Mouse (Mus musculus): Measurements from ENCODE around the gene Gm10638. TPM values are rescaled to one million over a fixed set of nuclear protein-coding genes. Genes with fewer than 3 reads are reported as not detected.

Gene Gm10638
- total and polyA plus RNA-seq, 3 experiments = 2.0 to 3.1 (median 2.8) TPM

DNA sequence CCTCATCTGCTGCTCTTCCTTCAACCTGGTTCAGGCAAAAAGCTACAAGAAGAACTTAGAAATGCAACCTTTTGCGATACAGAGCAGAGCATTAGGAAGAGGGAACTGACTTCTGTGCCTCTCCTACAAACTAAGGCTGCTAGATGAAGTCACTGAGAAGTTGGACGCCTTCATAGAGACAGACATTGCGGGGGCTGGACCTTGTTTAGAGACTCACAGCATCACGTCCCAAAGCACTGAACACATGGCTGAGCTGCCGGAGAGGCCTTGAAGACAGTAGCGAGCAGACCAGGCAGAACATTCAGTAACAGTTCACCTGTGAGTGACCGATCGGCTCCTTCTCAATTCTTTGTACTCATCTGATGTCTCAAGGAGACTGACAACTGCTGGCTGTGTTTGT, 35.6 kb downstream of the Gm10638 start:
- Histone ChIP-seq H3K4me1 (ENCODE audit: control insufficient read depth, insufficient read depth, low read length) (peaks cover 2% of the 10 kb centered on the region), H3K27me3 (ENCODE audit: control insufficient read depth, insufficient read depth, low read length) (no peaks in the 10 kb centered on the region), H3K36me3 (ENCODE audit: control insufficient read depth, insufficient read depth, low read length) (no peaks in the 10 kb centered on the region), H3K79me2 (replicated peaks; ENCODE audit: control insufficient read depth, insufficient read depth, low read length) (no peaks in the 10 kb centered on the region), H3K9ac (ENCODE audit: low read depth, low read length) (no peak overlapping the region), H3K4me3 (no peak overlapping the region), H3K27ac (no peak overlapping the region)
- intact Hi-C loops (cut with DNase I) = no loop called here
- DNase-seq = no peak
- WGBS = 93% methylated on average over 8 of the region's 8 CpGs
- TF ChIP-seq POLR2A (IDR thresholded peaks at IDR 0.05; ENCODE audit: insufficient read depth, low read depth, low read length) = no peak
- TF ChIP-seq EP300 (IDR thresholded peaks at IDR 0.05; ENCODE audit: insufficient read depth, low read depth, low read length) = no peak
- TF ChIP-seq CTCF (IDR thresholded peaks at IDR 0.05) = no peak

DNA sequence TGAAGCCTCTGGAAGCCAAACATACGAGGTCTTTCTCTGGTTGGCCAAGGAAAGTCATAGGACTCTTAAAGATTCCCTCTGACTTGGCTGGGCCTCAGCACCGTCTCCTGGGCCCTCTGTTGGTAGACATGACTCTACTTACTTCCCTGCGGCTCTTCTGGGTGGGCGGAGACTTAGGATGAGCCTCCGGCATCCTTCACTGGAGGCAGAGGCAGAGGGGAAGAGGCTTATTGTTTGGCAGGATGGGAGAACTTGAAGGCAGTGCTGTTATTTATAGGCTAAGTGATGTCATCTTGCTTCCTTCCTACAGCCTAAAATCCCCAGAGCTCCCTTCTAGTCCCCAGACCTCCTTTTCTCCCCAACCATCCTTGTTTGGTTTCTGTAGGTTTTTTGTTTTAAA, 41.0 kb downstream of the Gm10638 start:
- H3K27ac ChIP-seq = peak overlapping the region; percentile 86
- 34% methylated on average over 5 of the region's 5 CpGs for WGBS
- intact Hi-C loops (cut with DNase I) = loop anchor here (2.0 kb wide), 2 partner anchors 14 to 40 kb away; no protein-coding TSS in a partner anchor

DNA sequence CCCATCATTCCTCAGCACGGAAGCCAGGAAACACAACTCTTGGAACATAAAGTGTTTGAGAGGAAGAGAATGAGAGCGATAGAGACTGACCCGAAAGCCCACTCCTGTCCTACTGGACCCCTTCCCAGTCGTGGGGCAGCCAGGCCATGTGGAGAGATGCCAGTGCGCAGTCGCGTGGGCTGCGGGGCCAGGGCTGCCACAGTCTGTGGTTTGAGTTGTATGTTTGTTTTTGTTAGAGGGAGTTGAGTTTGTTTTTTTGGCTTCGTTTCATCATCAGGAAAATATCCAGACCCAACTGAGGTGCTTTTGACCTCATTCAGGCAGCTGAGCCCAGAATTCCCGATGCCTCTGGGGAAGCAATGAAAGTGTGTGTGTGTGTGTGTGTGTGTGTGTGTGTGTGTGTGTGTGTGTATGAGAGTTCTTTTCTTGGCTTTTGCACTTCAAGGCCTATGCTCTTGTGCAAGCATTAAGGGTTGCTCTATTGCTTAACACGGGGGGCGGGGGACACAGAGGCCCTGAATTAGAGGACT, 42.5 kb downstream of the Gm10638 start:
- Histone ChIP-seq H3K27me3 (ENCODE audit: control insufficient read depth, insufficient read depth, low read length) (no peaks in the 10 kb centered on the region), H3K36me3 (ENCODE audit: control insufficient read depth, insufficient read depth, low read length) (no peaks in the 10 kb centered on the region; the same call in 1 of the 2 replicates), H3K4me3 (peak overlapping the region; percentile 23; the same call in 1 of the 2 replicates), H3K9ac (ENCODE audit: low read depth, low read length) (peak overlapping the region; percentile 59; the same call in 1 of the 2 replicates), H3K4me1 (ENCODE audit: control insufficient read depth, insufficient read depth, low read length) (peaks cover 16% of the 10 kb centered on the region), H3K79me2 (replicated peaks; ENCODE audit: control insufficient read depth, insufficient read depth, low read length) (no peaks in the 10 kb centered on the region), H3K27ac (peak overlapping the region; percentile 86)
- intact Hi-C loops (cut with DNase I) = loop anchor here (1.0 to 2.0 kb wide), 4 partner anchors 13 to 114 kb away; no protein-coding TSS in a partner anchor
- peak; percentile 80 to 82 for DNase-seq
- TF ChIP-seq EP300 (IDR thresholded peaks at IDR 0.05; ENCODE audit: insufficient read depth, low read depth, low read length) (peak; percentile 9; the same call in 1 of the 2 replicates), POLR2A (IDR thresholded peaks at IDR 0.05; ENCODE audit: insufficient read depth, low read depth, low read length) (no peak)
- WGBS = 29% methylated on average over 12 of the region's 12 CpGs

More for the DNA sequence above, 41.0 kb downstream of the Gm10638 start:
- no peaks in the 10 kb centered on the region for H3K27me3 ChIP-seq (ENCODE audit: control insufficient read depth, insufficient read depth, low read length)
- H3K79me2 ChIP-seq (replicated peaks; ENCODE audit: control insufficient read depth, insufficient read depth, low read length) = no peaks in the 10 kb centered on the region
- H3K36me3 ChIP-seq (ENCODE audit: control insufficient read depth, insufficient read depth, low read length) = no peaks in the 10 kb centered on the region; the same call in 1 of the 2 replicates
- no peak overlapping the region for H3K4me3 ChIP-seq
- no peak overlapping the region for H3K9ac ChIP-seq (ENCODE audit: low read depth, low read length)
- peak in 1 of 2 experiments; percentile 54 for DNase-seq
- TF ChIP-seq CTCF (IDR thresholded peaks at IDR 0.05) (peak; percentile 53), EP300 (IDR thresholded peaks at IDR 0.05; ENCODE audit: insufficient read depth, low read depth, low read length) (no peak), POLR2A (IDR thresholded peaks at IDR 0.05; ENCODE audit: insufficient read depth, low read depth, low read length) (0 out of 2 replicates have a peak, but pooled peaks have one; percentile 46)
- H3K4me1 ChIP-seq (ENCODE audit: control insufficient read depth, insufficient read depth, low read length) = peaks cover 16% of the 10 kb centered on the region

DNA sequence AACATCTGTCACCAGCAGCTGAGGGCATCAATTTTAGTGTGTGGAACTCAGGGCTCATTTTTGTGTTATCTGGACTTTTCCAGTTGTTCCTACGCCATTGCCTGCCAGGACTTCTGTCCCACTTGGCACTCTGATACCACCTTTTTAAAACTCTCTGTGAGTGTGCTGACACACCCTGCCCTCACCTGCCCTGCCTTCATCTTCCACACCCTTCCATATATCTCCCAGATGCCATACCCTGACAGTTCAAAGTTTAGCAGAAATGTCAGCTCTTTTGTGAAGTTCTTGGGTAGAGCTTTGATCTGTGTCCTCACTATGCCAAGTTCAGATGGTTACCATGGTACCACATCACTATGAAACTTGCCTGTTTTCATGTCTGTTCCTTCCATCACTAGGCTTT, 44.1 kb downstream of the Gm10638 start:
- no peak for DNase-seq
- Histone ChIP-seq H3K27me3 (ENCODE audit: control insufficient read depth, insufficient read depth, low read length) (no peaks in the 10 kb centered on the region), H3K4me1 (ENCODE audit: control insufficient read depth, insufficient read depth, low read length) (peaks cover 14% of the 10 kb centered on the region), H3K9ac (ENCODE audit: low read depth, low read length) (no peak overlapping the region), H3K36me3 (ENCODE audit: control insufficient read depth, insufficient read depth, low read length) (no peaks in the 10 kb centered on the region; the same call in 1 of the 2 replicates), H3K27ac (no peak overlapping the region), H3K4me3 (no peak overlapping the region), H3K79me2 (replicated peaks; ENCODE audit: control insufficient read depth, insufficient read depth, low read length) (no peaks in the 10 kb centered on the region)
- intact Hi-C loops (cut with DNase I) = no loop called here
- TF ChIP-seq POLR2A (IDR thresholded peaks at IDR 0.05; ENCODE audit: insufficient read depth, low read depth, low read length) = no peak
- no peak for TF ChIP-seq EP300 (IDR thresholded peaks at IDR 0.05; ENCODE audit: insufficient read depth, low read depth, low read length)
- no peak for TF ChIP-seq CTCF (IDR thresholded peaks at IDR 0.05)
- WGBS = 44% methylated on average over 1 of the region's 1 CpGs

DNA sequence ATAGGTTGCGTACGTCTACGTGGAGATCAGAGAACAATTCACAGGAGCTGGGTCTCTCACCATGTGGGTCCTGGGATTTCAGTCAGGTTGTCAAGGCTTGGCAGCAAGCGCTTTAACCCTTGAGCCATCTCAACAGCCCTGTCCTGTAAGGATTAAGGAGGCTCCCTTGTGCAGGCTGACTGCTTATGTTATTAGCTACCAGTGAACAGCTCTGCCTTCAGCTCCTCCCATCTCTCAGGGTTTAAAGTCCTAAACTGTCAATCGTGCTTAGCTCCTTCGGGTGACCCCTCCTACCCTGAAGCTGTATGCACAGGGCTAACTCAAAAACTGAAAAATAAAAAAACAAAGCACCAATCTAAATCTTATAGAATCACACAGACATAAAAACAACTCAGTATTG, 46.0 kb downstream of the Gm10638 start:
- no peak overlapping the region for H3K9ac ChIP-seq (ENCODE audit: low read depth, low read length)
- intact Hi-C loops (cut with DNase I) = no loop called here
- H3K4me3 ChIP-seq = no peak overlapping the region
- H3K36me3 ChIP-seq (ENCODE audit: control insufficient read depth, insufficient read depth, low read length) = no peaks in the 10 kb centered on the region; the same call in 1 of the 2 replicates
- H3K27ac ChIP-seq = no peak overlapping the region
- H3K79me2 ChIP-seq (replicated peaks; ENCODE audit: control insufficient read depth, insufficient read depth, low read length) = no peaks in the 10 kb centered on the region
- 88% methylated on average over 6 of the region's 6 CpGs for WGBS
- TF ChIP-seq CTCF (IDR thresholded peaks at IDR 0.05) (no peak), POLR2A (IDR thresholded peaks at IDR 0.05; ENCODE audit: insufficient read depth, low read depth, low read length) (no peak), EP300 (IDR thresholded peaks at IDR 0.05; ENCODE audit: insufficient read depth, low read depth, low read length) (no peak)
- no peak for DNase-seq
- H3K4me1 ChIP-seq (ENCODE audit: control insufficient read depth, insufficient read depth, low read length) = peaks cover 10% of the 10 kb centered on the region
- H3K27me3 ChIP-seq (ENCODE audit: control insufficient read depth, insufficient read depth, low read length) = no peaks in the 10 kb centered on the region

DNA sequence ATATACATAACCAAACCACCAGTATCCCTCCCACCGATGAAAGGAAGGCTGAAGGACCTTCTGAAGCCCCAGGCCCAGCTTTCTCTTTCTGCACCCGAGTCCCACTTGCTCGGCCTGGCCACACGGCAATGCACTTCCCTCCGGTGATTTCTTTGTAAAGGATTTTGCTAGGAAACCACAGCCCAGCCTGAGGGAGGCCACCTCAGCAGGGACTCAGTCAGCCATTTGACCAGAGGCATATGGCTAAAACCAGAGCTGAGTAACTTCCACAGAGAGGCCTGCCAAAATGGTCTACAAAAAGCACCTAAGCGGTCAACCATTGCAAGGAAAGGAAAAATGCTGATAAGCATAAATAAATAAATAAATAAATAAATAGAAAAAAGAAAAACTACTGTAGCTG, 49.2 kb downstream of the Gm10638 start:
- intact Hi-C loops (cut with DNase I) = no loop called here
- H3K79me2 ChIP-seq (replicated peaks; ENCODE audit: control insufficient read depth, insufficient read depth, low read length) = no peaks in the 10 kb centered on the region
- no peak overlapping the region for H3K27ac ChIP-seq
- TF ChIP-seq CTCF (IDR thresholded peaks at IDR 0.05) (no peak), POLR2A (IDR thresholded peaks at IDR 0.05; ENCODE audit: insufficient read depth, low read depth, low read length) (no peak), EP300 (IDR thresholded peaks at IDR 0.05; ENCODE audit: insufficient read depth, low read depth, low read length) (no peak)
- H3K9ac ChIP-seq (ENCODE audit: low read depth, low read length) = no peak overlapping the region
- H3K4me1 ChIP-seq (ENCODE audit: control insufficient read depth, insufficient read depth, low read length) = no peaks in the 10 kb centered on the region
- 62% methylated on average over 6 of the region's 6 CpGs for WGBS
- H3K4me3 ChIP-seq = no peak overlapping the region
- H3K36me3 ChIP-seq (ENCODE audit: control insufficient read depth, insufficient read depth, low read length) = no peaks in the 10 kb centered on the region
- no peak for DNase-seq
- H3K27me3 ChIP-seq (ENCODE audit: control insufficient read depth, insufficient read depth, low read length) = no peaks in the 10 kb centered on the region

Other genes starting within 250 kb of the Gm10638 start
- gene Abcc12, start 165.0 kb upstream of the Gm10638 start, total RNA-seq (2021) = not detected
- gene Abcc12, start 165.0 kb upstream of the Gm10638 start, polyA plus RNA-seq (2012; rRNA removed) = 0.10 TPM in 1 of 2 replicates, not detected in the other
- 10 to 100 TPM; 69.9 to 81.5 TPM for gene Lonp2, start 121.7 kb upstream of the Gm10638 start, total RNA-seq (2021)
- gene Lonp2, start 121.7 kb upstream of the Gm10638 start, polyA plus RNA-seq (2012; rRNA removed) = 53.4 and 55.3 TPM in 2 replicates
- gene Siah1a, start 235 bp downstream of the Gm10638 start, total RNA-seq (2021) = 10 to 100 TPM; 11.5 to 16.3 TPM
- gene Siah1a, start 235 bp downstream of the Gm10638 start, polyA plus RNA-seq (2012; rRNA removed) = 15.6 and 25.8 TPM in 2 replicates
- 10 to 100 TPM; 17.1 to 18.1 TPM for gene N4bp1, start 139.6 kb downstream of the Gm10638 start, total RNA-seq (2021)
- gene N4bp1, start 139.6 kb downstream of the Gm10638 start, polyA plus RNA-seq (2012; rRNA removed) = 8.9 and 12.7 TPM in 2 replicates

Measured in heart, adult 2 months (tissue).